Mouse (Mus musculus): Measurements from ENCODE around the gene Arhgef5.

Arhgef5 gene

GRCm38 (mm10) chr6:43310071-43310470 is 44.7 kb downstream of the Arhgef5 start:
- CTCF ChIA-PET: interaction anchor here in 1 of 4 experiments (1.0 kb wide), 1 partner anchor 13 kb away, joined by 3 read pairs; no protein-coding TSS in a partner anchor
- POLR2A ChIA-PET: interaction anchor here in 2 of 4 experiments (0.6 to 0.7 kb wide), 3 partner anchors 46 to 72 kb away, joined by 4 to 5 read pairs (median 4); no protein-coding TSS in a partner anchor

- ChIA-PET POLR2A (interaction anchor here in 1 of 4 experiments (0.7 kb wide), 1 partner anchor 236 kb away, joined by 9 read pairs; no protein-coding TSS in a partner anchor), CTCF (interaction anchor here in 1 of 4 experiments (1.0 kb wide), 1 partner anchor 15 kb away, joined by 3 read pairs; no protein-coding TSS in a partner anchor)
Measured at GRCm38 (mm10) chr6:43312546-43312945, 47.2 kb downstream of the Arhgef5 start.

- ChIA-PET CTCF (interaction anchor here in 1 of 4 experiments (1.0 kb wide), 1 partner anchor 16 kb away, joined by 3 read pairs; no protein-coding TSS in a partner anchor), POLR2A (interaction anchor here in 1 of 4 experiments (0.5 kb wide), 1 partner anchor 21 kb away, joined by 3 read pairs; no protein-coding TSS in a partner anchor)
Measured at GRCm38 (mm10) chr6:43312961-43313656, 47.7 kb downstream of the Arhgef5 start.

GRCm38 (mm10) chr6:43333479-43333878 is 68.1 kb downstream of the Arhgef5 start:
- ChIA-PET CTCF (no interaction called here), POLR2A (no interaction called here)

- CTCF ChIA-PET: no interaction called here
- POLR2A ChIA-PET: no interaction called here
Measured at GRCm38 (mm10) chr6:43335619-43336234, 70.3 kb downstream of the Arhgef5 start.

GRCm38 (mm10) chr6:43337491-43337961 is 72.1 kb downstream of the Arhgef5 start:
- CTCF ChIA-PET: no interaction called here

GRCm38 (mm10) chr6:43338804-43339203 is 73.4 kb downstream of the Arhgef5 start:
- CTCF ChIA-PET: interaction anchor here in 1 of 4 experiments (0.7 kb wide), 1 partner anchor 475 kb away, joined by 9 read pairs; no protein-coding TSS in a partner anchor
- POLR2A ChIA-PET: interaction anchor here in 1 of 4 experiments (1.1 to 1.6 kb wide), 2 partner anchors 11 to 14 kb away, joined by 3 to 6 read pairs; no protein-coding TSS in a partner anchor

More at GRCm38 (mm10) chr6:43337491-43337961, 72.1 kb downstream of the Arhgef5 start:
- POLR2A ChIA-PET: interaction anchor here in 1 of 4 experiments (0.9 kb wide), 1 partner anchor 43 kb away, joined by 4 read pairs; no protein-coding TSS in a partner anchor

Measured in embryonic stem cell, embryonic (primary cell).